Mouse (Mus musculus) bone marrow macrophage, adult 2 months (primary cell): ENCODE results near the gene Masp1.

Source experiments
- CTCF ChIP-seq: IDR thresholded peaks from 2 replicates; pipeline ENCODE4 v1.5.1; 2012; ENCODE audit warnings: low read depth, mild to moderate bottlenecking, low read length, moderate library complexity
- POLR2A ChIP-seq: IDR thresholded peaks from 2 replicates; pipeline ENCODE4 v1.6.1; 2012; ENCODE audit warnings: mild to moderate bottlenecking, low read depth, low read length, borderline replicate concordance

GRCm38 (mm10) chr16:23557195-23557594 is 36.6 kb upstream of the Masp1 start:
- TF ChIP-seq CTCF, result no peak
- no peak for TF ChIP-seq POLR2A
